Mouse (Mus musculus) adrenal gland, adult 18-20 months (tissue): ENCODE results near the gene Gm1527. TPM values are rescaled to one million over a fixed set of nuclear protein-coding genes. Genes with fewer than 3 reads are reported as not detected.
A peak's percentile ranks its signal among the peaks of the same experiment; 100 is the strongest.
"Not testable (repeated sequence)": the region's sequence is repeated elsewhere in the genome, so short reads cannot be mapped to it uniquely, and the experiment has no call there.

Experiments used
- DNase-seq, 2 experiments: peaks; one replicate each; pipeline ENCODE4 v3.0.0; 2021 to 2022; ENCODE audit warnings: low spot score in 2 of 2
- long read RNA-seq, 2 experiments: library from polyadenylated mRNA; stranded (forward); transcript quantifications; one replicate each; pipeline ENCODE4 v2.0.0; 2021
- total RNA-seq, 2 experiments: library from RNA; stranded (reverse); gene quantifications; 1 replicate in 1 of 2; 2 replicates in 1 of 2; pipeline ENCODE4 v1.2.3; 2021

Gm1527 gene
- not detected for total RNA-seq
- long read RNA-seq, experiment 1: 0 reads
- long read RNA-seq, experiment 2: 0 reads

GRCm38 (mm10) chr3:28892317-28892716, at the start of gene Gm1527:
TSS of gene Gm1527 (plus strand) at chr3:28892617.
- no peak for DNase-seq

- DNase-seq: no peak
Measured at GRCm38 (mm10) chr3:28843231-28843630, 49.2 kb upstream of the Gm1527 start.

GRCm38 (mm10) chr3:28847115-28847514, 45.3 kb upstream of the Gm1527 start:
- DNase-seq: no peak

- DNase-seq: not testable (repeated sequence)
Measured at GRCm38 (mm10) chr3:28852174-28852573, 40.2 kb upstream of the Gm1527 start.

GRCm38 (mm10) chr3:28859630-28860392, 32.6 kb upstream of the Gm1527 start:
- DNase-seq: not testable (repeated sequence)

- not testable (repeated sequence) for DNase-seq
Measured at GRCm38 (mm10) chr3:28896966-28897365, 4.5 kb downstream of the Gm1527 start.

GRCm38 (mm10) chr3:28965931-28966330, 73.5 kb downstream of the Gm1527 start:
- no peak for DNase-seq

- peak; percentile 35 to 44 for DNase-seq
Measured at GRCm38 (mm10) chr3:28968851-28969250, 76.4 kb downstream of the Gm1527 start.

Other genes with a start within 250 kb of the Gm1527 start
- under 1 TPM in 1 of 2 experiments, not detected in 1; 0.13 TPM for gene Slc2a2, start 194.7 kb upstream of the Gm1527 start, total RNA-seq
- gene Eif5a2, start 111.3 kb upstream of the Gm1527 start, total RNA-seq: 1 to 10 TPM; 1.6 to 1.9 TPM
- gene Rpl22l1, start 87.2 kb upstream of the Gm1527 start, total RNA-seq: 100 to 1,000 TPM; 168 to 174 TPM
- gene Egfem1, start 189.4 kb downstream of the Gm1527 start, total RNA-seq: not detected